Mouse (Mus musculus) kidney, adult 2 months (tissue): Measurements from ENCODE around the gene B9d2. TPM values are rescaled to one million over a fixed set of nuclear protein-coding genes. Genes with fewer than 3 reads are reported as not detected.
A peak's percentile ranks its signal among the peaks of the same experiment; 100 is the strongest.
"Not testable (repeated sequence)": the region's sequence is repeated elsewhere in the genome, so short reads cannot be mapped to it uniquely, and the experiment has no call there.

ENCODE experiments used
- DNase-seq: peaks from one replicate; pipeline ENCODE4 v3.0.0; 2021
- H3K27ac ChIP-seq: fragments of 200-500 bp; 2 replicates; pipeline ENCODE4 v1.5.1; 2012; ENCODE audit warnings: low read depth, low read length, control low read depth, inconsistent platforms; ENCODE audit not compliant: insufficient read depth
- H3K27me3 ChIP-seq: fragments of 200-500 bp; replicated peaks from 2 replicates; pipeline ENCODE4 v1.6.1; 2012; ENCODE audit warnings: mild to moderate bottlenecking, moderate library complexity, low read length, inconsistent platforms; ENCODE audit not compliant: control insufficient read depth, insufficient read depth
- H3K36me3 ChIP-seq: fragments of 200-500 bp; 2 replicates; pipeline ENCODE4 v1.6.1; 2012; ENCODE audit warnings: mild to moderate bottlenecking, moderate library complexity, low read length, inconsistent platforms; ENCODE audit not compliant: control insufficient read depth, insufficient read depth
- H3K4me1 ChIP-seq: fragments of 200-500 bp; 2 replicates; pipeline ENCODE4 v1.6.1; 2011; ENCODE audit warnings: low read length; ENCODE audit not compliant: control insufficient read depth, insufficient read depth
- H3K4me3 ChIP-seq: fragments of 200-500 bp; 2 replicates; pipeline ENCODE4 v1.5.1; 2011; ENCODE audit warnings: mild to moderate bottlenecking, low read depth, low read length, control low read depth; ENCODE audit not compliant: insufficient read depth
- CTCF ChIP-seq: fragments of 200-500 bp; conservative IDR thresholded peaks from 2 replicates; pipeline ENCODE4 v1.5.1; 2011; ENCODE audit warnings: low read depth, mild to moderate bottlenecking, control low read depth, low read length, moderate library complexity, mixed read lengths; ENCODE audit not compliant: insufficient read depth, insufficient read length
- POLR2A ChIP-seq: fragments of 200-500 bp; IDR thresholded peaks from one replicate; pipeline ENCODE4 v1.6.1; 2011; ENCODE audit warnings: low read depth, low read length, control low read depth
- WGBS: fragments of 180-500 bp; shearing (Covaris S2); methylation state at CpG from one replicate; pipeline ENCODE4 v1.1.7; 2018; 5-methylcytosine and 5-hydroxymethylcytosine counted together
- polyA plus RNA-seq: library from polyadenylated mRNA; depleted of rRNA; stranded (reverse); fragments of >200 nt; gene quantifications from 2 replicates; pipeline ENCODE4 v1.2.3, GENCODE M21; 2012

Gene B9d2
- polyA plus RNA-seq, 1 experiment: 63.1 TPM

- DNase-seq: peak; percentile 98
- peaks cover 3% of the 10 kb centered on the region; the same call in 1 of the 2 replicates for H3K4me1 ChIP-seq
- peak within 1 kb of the TSS; percentile 68 for H3K4me3 ChIP-seq
- H3K27ac ChIP-seq: peak within 1 kb of the TSS; percentile 79
- peaks cover 2% of the 10 kb centered on the region; the same call in 1 of the 2 replicates for H3K36me3 ChIP-seq
- 2% methylated on average over 32 of the region's 32 CpGs for WGBS
- TF ChIP-seq CTCF (no peak), POLR2A (peak; percentile 27)
- H3K27me3 ChIP-seq: no peaks in the 10 kb centered on the region
Observed at GRCm38 (mm10) chr7:25718788-25719417, 38.3 kb downstream of the B9d2 start, which contains the start of gene Ccdc97. Gene Ccdc97, minus strand, starts transcription at chr7:25719088.

GRCm38 (mm10) chr7:25719761-25720610, 39.4 kb downstream of the B9d2 start:
- Histone ChIP-seq H3K4me3 (no peak overlapping the region), H3K27ac (no peak overlapping the region), H3K36me3 (peaks cover 2% of the 10 kb centered on the region), H3K4me1 (peaks cover 3% of the 10 kb centered on the region; the same call in 1 of the 2 replicates), H3K27me3 (no peaks in the 10 kb centered on the region)
- 57% methylated on average over 10 of the region's 10 CpGs for WGBS
- TF ChIP-seq CTCF (peak; percentile 96), POLR2A (no peak)
- DNase-seq: peak; percentile 79

GRCm38 (mm10) chr7:25720760-25721159, 40.2 kb downstream of the B9d2 start:
- Histone ChIP-seq H3K27me3 (no peaks in the 10 kb centered on the region), H3K4me1 (peaks cover 3% of the 10 kb centered on the region; the same call in 1 of the 2 replicates), H3K27ac (no peak overlapping the region), H3K36me3 (peaks cover 2% of the 10 kb centered on the region), H3K4me3 (no peak overlapping the region)
- WGBS: 91% methylated on average over 5 of the region's 5 CpGs
- no peak for DNase-seq
- TF ChIP-seq POLR2A (no peak), CTCF (no peak)

- H3K4me3 ChIP-seq, H3K27me3 ChIP-seq, DNase-seq, H3K4me1 ChIP-seq, H3K36me3 ChIP-seq, H3K27ac ChIP-seq: not testable (repeated sequence)
Observed at GRCm38 (mm10) chr7:25721776-25722175, 41.2 kb downstream of the B9d2 start.

- Histone ChIP-seq H3K4me3 (no peak overlapping the region), H3K36me3 (peaks cover 2% of the 10 kb centered on the region), H3K27ac (no peak overlapping the region), H3K4me1 (no peaks in the 10 kb centered on the region), H3K27me3 (no peaks in the 10 kb centered on the region)
- no peak for DNase-seq
- 73% methylated on average over 19 of the region's 19 CpGs for WGBS
- no peak for TF ChIP-seq CTCF
- TF ChIP-seq POLR2A: no peak
Observed at GRCm38 (mm10) chr7:25725886-25726285, 45.3 kb downstream of the B9d2 start.

- H3K27me3 ChIP-seq: no peaks in the 10 kb centered on the region
- no peak for DNase-seq
- H3K27ac ChIP-seq: no peak overlapping the region
- WGBS: 73% methylated on average over 5 of the region's 5 CpGs
- H3K36me3 ChIP-seq: peaks cover 8% of the 10 kb centered on the region; the same call in 1 of the 2 replicates
- no peaks in the 10 kb centered on the region for H3K4me1 ChIP-seq
- TF ChIP-seq CTCF: no peak
- no peak for TF ChIP-seq POLR2A
- no peak overlapping the region for H3K4me3 ChIP-seq
Observed at GRCm38 (mm10) chr7:25727800-25728199, 47.2 kb downstream of the B9d2 start.

GRCm38 (mm10) chr7:25729396-25729795, 48.8 kb downstream of the B9d2 start:
- 26% methylated on average over 2 of the region's 2 CpGs for WGBS

More at GRCm38 (mm10) chr7:25729396-25729795, 48.8 kb downstream of the B9d2 start:
- Histone ChIP-seq H3K36me3 (peaks cover 12% of the 10 kb centered on the region; the same call in 1 of the 2 replicates), H3K4me3 (no peak overlapping the region), H3K4me1 (no peaks in the 10 kb centered on the region), H3K27me3 (no peaks in the 10 kb centered on the region), H3K27ac (no peak overlapping the region)
- TF ChIP-seq CTCF (no peak), POLR2A (no peak)
- no peak for DNase-seq
